Mouse (Mus musculus) mature B cell (primary cell): ENCODE data around the gene Sult2a3.
"Not testable (repeated sequence)": the region's sequence is repeated elsewhere in the genome, so short reads cannot be mapped to it uniquely, and the experiment has no call there.

Source experiments
- in situ Hi-C: fragments of 300-500 bp; cut with MboI; formaldehyde crosslinking; loops from 2 replicates; pipeline ENCODE4 v1.14.3; 2019

Sult2a3 gene

DNA sequence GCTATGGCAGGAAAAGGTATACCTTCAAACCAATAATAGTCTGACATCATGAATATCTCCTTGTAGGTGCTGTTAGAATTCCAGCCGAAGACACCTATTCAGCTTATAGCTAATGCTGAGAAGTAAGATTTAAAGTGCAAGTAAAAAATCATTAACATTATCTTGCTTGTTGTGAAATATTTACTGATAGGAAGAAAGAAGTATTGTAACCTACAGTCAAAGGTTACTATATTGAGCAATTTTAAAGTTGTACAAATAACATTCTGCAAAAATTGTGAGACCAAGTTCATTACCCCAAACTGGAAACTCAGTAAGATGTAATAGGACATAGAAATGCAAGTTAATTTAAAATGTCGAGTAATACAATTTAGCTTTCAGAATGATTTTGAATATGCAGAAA, at the start of gene Sult2a3:
Gene Sult2a3, minus strand, starts transcription at position 101 of the 400 bp plus-strand sequence.
- in situ Hi-C loops, result no loop called here

GRCm38 (mm10) chr7:14120436-14120835, 2.4 kb downstream of the Sult2a3 start:
- in situ Hi-C loops, result no loop called here

- in situ Hi-C loops, result not testable (repeated sequence)
Measured at GRCm38 (mm10) chr7:14119865-14120264, 3.0 kb downstream of the Sult2a3 start.

DNA sequence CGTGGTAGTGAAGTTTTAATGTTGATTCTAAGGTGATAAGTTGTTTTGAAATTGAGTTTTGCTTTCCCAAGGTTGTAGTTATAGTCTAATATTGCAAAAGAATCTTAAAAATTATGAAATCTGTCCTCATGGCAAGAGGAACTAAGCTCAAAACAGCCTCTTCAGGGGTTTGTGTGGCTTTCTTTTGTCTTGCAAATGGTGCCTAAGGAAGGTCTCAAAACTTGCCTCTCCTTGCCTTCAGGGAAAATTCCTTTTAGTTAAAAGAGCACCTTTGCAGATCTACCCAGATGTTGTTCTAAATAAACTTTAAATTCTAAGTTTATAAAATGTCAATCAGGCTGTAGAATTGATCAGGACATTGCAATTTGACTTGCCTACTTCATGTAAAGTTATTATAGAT, 6.1 kb downstream of the Sult2a3 start:
- in situ Hi-C loops, result no loop called here

GRCm38 (mm10) chr7:14114471-14114870, 8.4 kb downstream of the Sult2a3 start:
- in situ Hi-C loops, result not testable (repeated sequence)

- in situ Hi-C loops, result not testable (repeated sequence)
Measured at GRCm38 (mm10) chr7:14047821-14048220, 75.0 kb downstream of the Sult2a3 start.

GRCm38 (mm10) chr7:14030831-14031230, 92.0 kb downstream of the Sult2a3 start:
- in situ Hi-C loops, result not testable (repeated sequence)
